Mouse (Mus musculus) C2C12 (cell line): ENCODE results near the gene Syngr2.

Experiments
- CEBPB ChIP-seq: IDR thresholded peaks from one replicate; pipeline ENCODE4 v1.6.1; 2011; ENCODE audit warnings: low read depth, mild to moderate bottlenecking, control low read depth, moderate library complexity
- CTCF ChIP-seq: IDR thresholded peaks from one replicate; pipeline ENCODE4 v1.5.1; 2011; ENCODE audit not compliant: control insufficient read depth, insufficient read depth, insufficient read length
- FOSL1 ChIP-seq: IDR thresholded peaks from one replicate; pipeline ENCODE4 v1.8.0; 2011; ENCODE audit warnings: mild to moderate bottlenecking, low read length; ENCODE audit not compliant: poor library complexity, insufficient read depth, severe bottlenecking
- MAX ChIP-seq: IDR thresholded peaks from one replicate; pipeline ENCODE4 v1.6.1; 2011; ENCODE audit warnings: mild to moderate bottlenecking, control low read depth
- MYOD1 ChIP-seq: IDR thresholded peaks from one replicate; pipeline ENCODE4 v1.6.1; 2011; ENCODE audit warnings: low read depth; ENCODE audit not compliant: control insufficient read depth, insufficient read length
- MYOG ChIP-seq: IDR thresholded peaks from one replicate; pipeline ENCODE4 v1.6.1; 2011; ENCODE audit not compliant: control insufficient read depth, insufficient read length; ENCODE audit errors: extremely low read depth
- USF1 ChIP-seq: IDR thresholded peaks from one replicate; pipeline ENCODE4 v1.6.1; 2011; ENCODE audit warnings: low read depth, mild to moderate bottlenecking, control low read depth, moderate library complexity

- TF ChIP-seq MAX (no peak), CTCF (no peak), USF1 (no peak), MYOG (no peak), CEBPB (no peak), MYOD1 (no peak), FOSL1 (no peak)
Observed at GRCm38 (mm10) chr11:117809407-117810311, at the start of gene Syngr2, which contains the start of gene Gm20708.
